Mouse (Mus musculus) forebrain, embryonic 12.5 days (tissue): ENCODE measurements at regions not wholly inside any gene's neighbourhood (a gene's known extent, or its start where the extent isn't known, plus 50 kb on each side); places are given as distances from the start of the nearest gene placed in this dataset.

Source experiments
- ATAC-seq: fragments of 200-750 bp; cut with Nextera tagmentation; 2 replicates; pipeline ENCODE4 v1.8.0; 2017; ENCODE audit warnings: moderate TSS enrichment; ENCODE audit not compliant: low FRiP score
- H3K27ac ChIP-seq: fragments of 300-500 bp; sonication (generic); 2 replicates; pipeline ENCODE4 v1.5.1; 2016; ENCODE audit warnings: mild to moderate bottlenecking
- H3K27me3 ChIP-seq: fragments of 300-500 bp; sonication (generic); 2 replicates; pipeline ENCODE4 v1.6.1; 2016; ENCODE audit warnings: mild to moderate bottlenecking
- H3K36me3 ChIP-seq: fragments of 300-500 bp; sonication (generic); replicated peaks from 2 replicates; pipeline ENCODE4 v1.6.1; 2016; ENCODE audit warnings: mild to moderate bottlenecking
- H3K4me1 ChIP-seq: fragments of 300-500 bp; sonication (generic); 2 replicates; pipeline ENCODE4 v1.6.1; 2016
- H3K4me2 ChIP-seq: fragments of 300-500 bp; sonication (generic); 2 replicates; pipeline ENCODE4 v1.6.1; 2016; ENCODE audit warnings: mild to moderate bottlenecking, moderate library complexity
- H3K4me3 ChIP-seq: fragments of 300-500 bp; sonication (generic); replicated peaks from 2 replicates; pipeline ENCODE4 v1.5.1; 2016; ENCODE audit warnings: mild to moderate bottlenecking
- H3K9ac ChIP-seq: fragments of 300-500 bp; sonication (generic); 2 replicates; pipeline ENCODE4 v1.6.1; 2016; ENCODE audit warnings: mild to moderate bottlenecking
- H3K9me3 ChIP-seq: fragments of 300-500 bp; sonication (generic); 2 replicates; pipeline ENCODE4 v1.6.1; 2016
- WGBS: fragments of 180-500 bp; shearing (Covaris S2); methylation state at CpG from one replicate; pipeline ENCODE4 v1.1.7; 2016; 5-methylcytosine and 5-hydroxymethylcytosine counted together

GRCm38 (mm10) chr8:24353842-24354241 lies 371.8 kb downstream of the Adam3 start:
- Histone ChIP-seq H3K9me3 (no peaks in the 10 kb centered on the region), H3K27me3 (no peaks in the 10 kb centered on the region), H3K4me2 (no peak overlapping the region), H3K36me3 (no peaks in the 10 kb centered on the region), H3K27ac (no peak overlapping the region), H3K9ac (no peak overlapping the region), H3K4me1 (0 out of 2 replicates have a peak, but pooled peaks cover 3% of the 10 kb centered on the region), H3K4me3 (no peak overlapping the region)
- 76% methylated on average over 7 of the region's 7 CpGs for WGBS
- no peak for ATAC-seq

- no peaks in the 10 kb centered on the region for H3K36me3 ChIP-seq
- 83% methylated on average over 9 of the region's 9 CpGs for WGBS
- no peaks in the 10 kb centered on the region for H3K27me3 ChIP-seq
- H3K4me2 ChIP-seq, result no peak overlapping the region
- no peak overlapping the region for H3K9ac ChIP-seq
- no peak overlapping the region for H3K27ac ChIP-seq
- no peaks in the 10 kb centered on the region for H3K9me3 ChIP-seq
- H3K4me3 ChIP-seq, result no peak overlapping the region
- 0 out of 2 replicates have a peak, but pooled peaks cover 3% of the 10 kb centered on the region for H3K4me1 ChIP-seq
- no peak for ATAC-seq
These were observed 373.3 kb downstream of the Adam3 start for GRCm38 (mm10) chr8:24352322-24352721.

- no peaks in the 10 kb centered on the region for H3K9me3 ChIP-seq
- WGBS, result 51% methylated on average over 6 of the region's 6 CpGs
These were observed 373.9 kb downstream of the Adam3 start for GRCm38 (mm10) chr8:24351760-24352159.

GRCm38 (mm10) chr8:24346390-24347113 lies 379.1 kb downstream of the Adam3 start:
- Histone ChIP-seq H3K36me3 (no peaks in the 10 kb centered on the region), H3K4me2 (no peak overlapping the region), H3K27me3 (no peaks in the 10 kb centered on the region), H3K4me3 (no peak overlapping the region), H3K27ac (no peak overlapping the region), H3K9ac (no peak overlapping the region), H3K9me3 (no peaks in the 10 kb centered on the region), H3K4me1 (no peaks in the 10 kb centered on the region)
- WGBS, result 70% methylated on average over 6 of the region's 6 CpGs
- no peak for ATAC-seq

More at GRCm38 (mm10) chr8:24351760-24352159, 373.9 kb downstream of the Adam3 start:
- Histone ChIP-seq H3K9ac (no peak overlapping the region), H3K27ac (no peak overlapping the region), H3K36me3 (no peaks in the 10 kb centered on the region), H3K4me1 (0 out of 2 replicates have a peak, but pooled peaks cover 3% of the 10 kb centered on the region), H3K4me2 (no peak overlapping the region), H3K27me3 (no peaks in the 10 kb centered on the region), H3K4me3 (no peak overlapping the region)
- no peak for ATAC-seq

- WGBS, result 96% methylated on average over 9 of the region's 9 CpGs
- H3K27me3 ChIP-seq, result no peaks in the 10 kb centered on the region
- H3K4me2 ChIP-seq, result no peak overlapping the region
- H3K9ac ChIP-seq, result no peak overlapping the region
- H3K4me1 ChIP-seq, result no peaks in the 10 kb centered on the region; the same call in 1 of the 2 replicates
- H3K27ac ChIP-seq, result no peak overlapping the region
- no peaks in the 10 kb centered on the region for H3K36me3 ChIP-seq
- no peaks in the 10 kb centered on the region for H3K9me3 ChIP-seq
- H3K4me3 ChIP-seq, result no peak overlapping the region
- no peak for ATAC-seq
These were observed 387.0 kb downstream of the Adam3 start for GRCm38 (mm10) chr8:24338694-24339093.

GRCm38 (mm10) chr8:24337635-24338034 lies 388.0 kb downstream of the Adam3 start:
- ATAC-seq, result no peak
- no peak overlapping the region for H3K9ac ChIP-seq
- no peaks in the 10 kb centered on the region for H3K36me3 ChIP-seq
- H3K4me3 ChIP-seq, result no peak overlapping the region
- no peak overlapping the region for H3K4me2 ChIP-seq
- no peak overlapping the region for H3K27ac ChIP-seq
- no peaks in the 10 kb centered on the region; the same call in 1 of the 2 replicates for H3K4me1 ChIP-seq
- no peaks in the 10 kb centered on the region for H3K9me3 ChIP-seq
- H3K27me3 ChIP-seq, result no peaks in the 10 kb centered on the region
- WGBS, result 52% methylated on average over 6 of the region's 6 CpGs

- Histone ChIP-seq H3K36me3 (no peaks in the 10 kb centered on the region), H3K4me2 (no peak overlapping the region), H3K4me1 (no peaks in the 10 kb centered on the region; the same call in 1 of the 2 replicates), H3K27ac (no peak overlapping the region), H3K9ac (no peak overlapping the region), H3K9me3 (no peaks in the 10 kb centered on the region), H3K27me3 (no peaks in the 10 kb centered on the region), H3K4me3 (no peak overlapping the region)
- no peak for ATAC-seq
- 46% methylated on average over 5 of the region's 5 CpGs for WGBS
These were observed 389.9 kb downstream of the Adam3 start for GRCm38 (mm10) chr8:24335709-24336108.

- Histone ChIP-seq H3K9me3 (no peaks in the 10 kb centered on the region), H3K4me3 (no peak overlapping the region), H3K9ac (no peak overlapping the region), H3K4me1 (no peaks in the 10 kb centered on the region; the same call in 1 of the 2 replicates), H3K27ac (no peak overlapping the region), H3K27me3 (no peaks in the 10 kb centered on the region), H3K4me2 (no peak overlapping the region), H3K36me3 (no peaks in the 10 kb centered on the region)
- 76% methylated on average over 4 of the region's 4 CpGs for WGBS
- no peak for ATAC-seq
These were observed 391.9 kb downstream of the Adam3 start for GRCm38 (mm10) chr8:24333705-24334104.

GRCm38 (mm10) chr8:24310893-24311292 lies 414.8 kb downstream of the Adam3 start:
- H3K9me3 ChIP-seq, result no peaks in the 10 kb centered on the region
- 44% methylated on average over 4 of the region's 4 CpGs for WGBS
- no peaks in the 10 kb centered on the region for H3K27me3 ChIP-seq
- H3K4me1 ChIP-seq, result no peaks in the 10 kb centered on the region
- H3K4me3 ChIP-seq, result no peak overlapping the region
- H3K27ac ChIP-seq, result no peak overlapping the region
- no peak overlapping the region for H3K9ac ChIP-seq
- H3K4me2 ChIP-seq, result no peak overlapping the region
- no peak for ATAC-seq
- H3K36me3 ChIP-seq, result no peaks in the 10 kb centered on the region

GRCm38 (mm10) chr8:24294565-24294964 lies 431.1 kb downstream of the Adam3 start:
- Histone ChIP-seq H3K27me3 (no peaks in the 10 kb centered on the region), H3K9me3 (no peaks in the 10 kb centered on the region), H3K9ac (no peak overlapping the region), H3K36me3 (no peaks in the 10 kb centered on the region), H3K4me1 (peaks cover 5% of the 10 kb centered on the region; the same call in 1 of the 2 replicates), H3K4me3 (no peak overlapping the region), H3K4me2 (no peak overlapping the region), H3K27ac (no peak overlapping the region)
- WGBS, result 93% methylated on average over 1 of the region's 1 CpGs
- no peak for ATAC-seq

- ATAC-seq, result no peak
- H3K27me3 ChIP-seq, result no peaks in the 10 kb centered on the region
- H3K4me3 ChIP-seq, result no peak overlapping the region
- no peaks in the 10 kb centered on the region for H3K4me1 ChIP-seq
- H3K27ac ChIP-seq, result no peak overlapping the region
- H3K9me3 ChIP-seq, result no peaks in the 10 kb centered on the region
- 84% methylated on average over 6 of the region's 6 CpGs for WGBS
- H3K9ac ChIP-seq, result no peak overlapping the region
- H3K4me2 ChIP-seq, result no peak overlapping the region
- H3K36me3 ChIP-seq, result no peaks in the 10 kb centered on the region
These were observed 437.8 kb downstream of the Adam3 start for GRCm38 (mm10) chr8:24287861-24288260.

- no peak overlapping the region for H3K4me2 ChIP-seq
- H3K36me3 ChIP-seq, result no peaks in the 10 kb centered on the region
- WGBS, result 89% methylated on average over 2 of the region's 2 CpGs
- H3K9me3 ChIP-seq, result no peaks in the 10 kb centered on the region
- no peak for ATAC-seq
- no peaks in the 10 kb centered on the region for H3K27me3 ChIP-seq
- no peak overlapping the region for H3K9ac ChIP-seq
- H3K27ac ChIP-seq, result no peak overlapping the region
- H3K4me3 ChIP-seq, result no peak overlapping the region
- H3K4me1 ChIP-seq, result no peaks in the 10 kb centered on the region
These were observed 440.7 kb downstream of the Adam3 start for GRCm38 (mm10) chr8:24284966-24285365.

- WGBS, result 76% methylated on average over 3 of the region's 3 CpGs
- H3K9me3 ChIP-seq, result no peaks in the 10 kb centered on the region
- no peaks in the 10 kb centered on the region for H3K27me3 ChIP-seq
- no peak for ATAC-seq
- H3K9ac ChIP-seq, result no peak overlapping the region
- no peak overlapping the region for H3K27ac ChIP-seq
- H3K36me3 ChIP-seq, result no peaks in the 10 kb centered on the region
- no peak overlapping the region for H3K4me3 ChIP-seq
- no peaks in the 10 kb centered on the region for H3K4me1 ChIP-seq
- no peak overlapping the region for H3K4me2 ChIP-seq
These were observed 441.7 kb downstream of the Adam3 start for GRCm38 (mm10) chr8:24283901-24284405.
